Mouse (Mus musculus): ENCODE results near the gene Nlrp4c.
"Not testable (repeated sequence)": the region's sequence is repeated elsewhere in the genome, so short reads cannot be mapped to it uniquely, and the experiment has no call there.

Gene Nlrp4c

GRCm38 (mm10) chr7:6044861-6045260 is at the start of gene Nlrp4c:
TSS of gene Nlrp4c (plus strand) at chr7:6045161.
- Histone ChIP-seq H3K9me3 (ENCODE audit: low read length) (no peaks in the 10 kb centered on the region), H3K4me3 (replicated peaks; ENCODE audit: low read length) (no peak within 1 kb of the TSS), H3K27me3 (ENCODE audit: insufficient read depth, low read length) (no peaks in the 10 kb centered on the region), H3K36me3 (ENCODE audit: insufficient read depth, low read length) (no peaks in the 10 kb centered on the region), H3K4me1 (replicated peaks; ENCODE audit: low read depth, low read length) (no peaks in the 10 kb centered on the region)
- TF ChIP-seq CTCF (conservative IDR thresholded peaks at IDR 0.05; ENCODE audit: low read length) = no peak
- TF ChIP-seq NANOG (IDR thresholded peaks at IDR 0.05; ENCODE audit: borderline replicate concordance, low read length) = no peak
- TF ChIP-seq POU5F1 (IDR thresholded peaks at IDR 0.05; ENCODE audit: borderline replicate concordance, low read length) = no peak

GRCm38 (mm10) chr7:6010910-6011309 is 34.1 kb upstream of the Nlrp4c start, which contains the start of gene Vmn1r65:
TSS of gene Vmn1r65 (minus strand) at chr7:6011010.
- Histone ChIP-seq H3K4me3 (replicated peaks; ENCODE audit: low read length) (no peak within 1 kb of the TSS), H3K27me3 (ENCODE audit: insufficient read depth, low read length) (no peaks in the 10 kb centered on the region), H3K9me3 (ENCODE audit: low read length) (peaks cover 53% of the 10 kb centered on the region), H3K36me3 (ENCODE audit: insufficient read depth, low read length) (no peaks in the 10 kb centered on the region), H3K4me1 (replicated peaks; ENCODE audit: low read depth, low read length) (no peaks in the 10 kb centered on the region)
- no peak for TF ChIP-seq CTCF (conservative IDR thresholded peaks at IDR 0.05; ENCODE audit: low read length)
- no peak for TF ChIP-seq NANOG (IDR thresholded peaks at IDR 0.05; ENCODE audit: borderline replicate concordance, low read length)
- TF ChIP-seq POU5F1 (IDR thresholded peaks at IDR 0.05; ENCODE audit: borderline replicate concordance, low read length) = no peak

GRCm38 (mm10) chr7:6119501-6119900 is 74.5 kb downstream of the Nlrp4c start:
- Histone ChIP-seq H3K9me3 (ENCODE audit: low read length) (no peaks in the 10 kb centered on the region), H3K36me3 (ENCODE audit: insufficient read depth, low read length) (no peaks in the 10 kb centered on the region), H3K4me3 (replicated peaks; ENCODE audit: low read length) (no peak overlapping the region), H3K27me3 (ENCODE audit: insufficient read depth, low read length) (no peaks in the 10 kb centered on the region), H3K4me1 (replicated peaks; ENCODE audit: low read depth, low read length) (no peaks in the 10 kb centered on the region)
- TF ChIP-seq POU5F1 (IDR thresholded peaks at IDR 0.05; ENCODE audit: borderline replicate concordance, low read length) (no peak), CTCF (conservative IDR thresholded peaks at IDR 0.05; ENCODE audit: low read length) (peak; percentile 67), NANOG (IDR thresholded peaks at IDR 0.05; ENCODE audit: borderline replicate concordance, low read length) (no peak)

- not testable (repeated sequence) for H3K4me1 ChIP-seq (replicated peaks; ENCODE audit: low read depth, low read length); H3K4me3 ChIP-seq (replicated peaks; ENCODE audit: low read length); H3K27me3 ChIP-seq (ENCODE audit: insufficient read depth, low read length); H3K36me3 ChIP-seq (ENCODE audit: insufficient read depth, low read length); H3K9me3 ChIP-seq (ENCODE audit: low read length)
- TF ChIP-seq CTCF (conservative IDR thresholded peaks at IDR 0.05; ENCODE audit: low read length) = peak; percentile 26; the same call in 1 of the 2 replicates
Observed at GRCm38 (mm10) chr7:6120104-6120503, 75.1 kb downstream of the Nlrp4c start.

GRCm38 (mm10) chr7:6121128-6121527 is 76.2 kb downstream of the Nlrp4c start:
- H3K4me3 ChIP-seq (replicated peaks; ENCODE audit: low read length); H3K9me3 ChIP-seq (ENCODE audit: low read length); H3K4me1 ChIP-seq (replicated peaks; ENCODE audit: low read depth, low read length); H3K36me3 ChIP-seq (ENCODE audit: insufficient read depth, low read length); H3K27me3 ChIP-seq (ENCODE audit: insufficient read depth, low read length): not testable (repeated sequence)

GRCm38 (mm10) chr7:6126690-6127448 is 81.9 kb downstream of the Nlrp4c start:
- TF ChIP-seq CTCF (conservative IDR thresholded peaks at IDR 0.05; ENCODE audit: low read length) (peak; percentile 96), POU5F1 (IDR thresholded peaks at IDR 0.05; ENCODE audit: borderline replicate concordance, low read length) (no peak), NANOG (IDR thresholded peaks at IDR 0.05; ENCODE audit: borderline replicate concordance, low read length) (no peak)
- Histone ChIP-seq H3K4me1 (replicated peaks; ENCODE audit: low read depth, low read length) (no peaks in the 10 kb centered on the region), H3K27me3 (ENCODE audit: insufficient read depth, low read length) (0 out of 2 replicates have a peak, but pooled peaks cover 4% of the 10 kb centered on the region), H3K9me3 (ENCODE audit: low read length) (peaks cover 15% of the 10 kb centered on the region), H3K36me3 (ENCODE audit: insufficient read depth, low read length) (peaks cover 3% of the 10 kb centered on the region; the same call in 1 of the 2 replicates), H3K4me3 (replicated peaks; ENCODE audit: low read length) (no peak overlapping the region)

- no peak for TF ChIP-seq CTCF (conservative IDR thresholded peaks at IDR 0.05; ENCODE audit: low read length)
- TF ChIP-seq POU5F1 (IDR thresholded peaks at IDR 0.05; ENCODE audit: borderline replicate concordance, low read length) = no peak
- TF ChIP-seq NANOG (IDR thresholded peaks at IDR 0.05; ENCODE audit: borderline replicate concordance, low read length) = no peak
Observed at GRCm38 (mm10) chr7:6130346-6130745, 85.4 kb downstream of the Nlrp4c start.

GRCm38 (mm10) chr7:6132646-6133045 is 87.7 kb downstream of the Nlrp4c start:
- Histone ChIP-seq H3K9me3 (ENCODE audit: low read length) (peaks cover 55% of the 10 kb centered on the region), H3K27me3 (ENCODE audit: insufficient read depth, low read length) (no peaks in the 10 kb centered on the region), H3K4me1 (replicated peaks; ENCODE audit: low read depth, low read length) (no peaks in the 10 kb centered on the region), H3K4me3 (replicated peaks; ENCODE audit: low read length) (peak overlapping the region; percentile 57), H3K36me3 (ENCODE audit: insufficient read depth, low read length) (peaks cover 48% of the 10 kb centered on the region)
- TF ChIP-seq POU5F1 (IDR thresholded peaks at IDR 0.05; ENCODE audit: borderline replicate concordance, low read length) (no peak), NANOG (IDR thresholded peaks at IDR 0.05; ENCODE audit: borderline replicate concordance, low read length) (no peak), CTCF (conservative IDR thresholded peaks at IDR 0.05; ENCODE audit: low read length) (no peak)

More at GRCm38 (mm10) chr7:6130346-6130745, 85.4 kb downstream of the Nlrp4c start:
- Histone ChIP-seq H3K4me1 (replicated peaks; ENCODE audit: low read depth, low read length) (no peaks in the 10 kb centered on the region), H3K4me3 (replicated peaks; ENCODE audit: low read length) (no peak overlapping the region), H3K9me3 (ENCODE audit: low read length) (peaks cover 46% of the 10 kb centered on the region), H3K27me3 (ENCODE audit: insufficient read depth, low read length) (no peaks in the 10 kb centered on the region), H3K36me3 (ENCODE audit: insufficient read depth, low read length) (peaks cover 34% of the 10 kb centered on the region)

GRCm38 (mm10) chr7:6136497-6136896 is 91.5 kb downstream of the Nlrp4c start:
- Histone ChIP-seq H3K36me3 (ENCODE audit: insufficient read depth, low read length) (peaks cover 68% of the 10 kb centered on the region), H3K4me1 (replicated peaks; ENCODE audit: low read depth, low read length) (no peaks in the 10 kb centered on the region), H3K9me3 (ENCODE audit: low read length) (peaks cover 44% of the 10 kb centered on the region), H3K27me3 (ENCODE audit: insufficient read depth, low read length) (no peaks in the 10 kb centered on the region), H3K4me3 (replicated peaks; ENCODE audit: low read length) (no peak overlapping the region)
- TF ChIP-seq NANOG (IDR thresholded peaks at IDR 0.05; ENCODE audit: borderline replicate concordance, low read length) = no peak
- no peak for TF ChIP-seq CTCF (conservative IDR thresholded peaks at IDR 0.05; ENCODE audit: low read length)
- no peak for TF ChIP-seq POU5F1 (IDR thresholded peaks at IDR 0.05; ENCODE audit: borderline replicate concordance, low read length)
